Mouse (Mus musculus) megakaryocyte, embryonic 14.5 days (primary cell): ENCODE measurements around the gene Cx3cr1.

Experiments
- FLI1 ChIP-seq: IDR thresholded peaks from 2 replicates; pipeline ENCODE4 v1.6.1; 2012; ENCODE audit warnings: low read length, inconsistent platforms, mixed read lengths
- GATA1 ChIP-seq: IDR thresholded peaks from 3 replicates; pipeline ENCODE4 v1.6.1; 2012; ENCODE audit warnings: mixed read lengths, low read length, inconsistent platforms, borderline replicate concordance

DNA sequence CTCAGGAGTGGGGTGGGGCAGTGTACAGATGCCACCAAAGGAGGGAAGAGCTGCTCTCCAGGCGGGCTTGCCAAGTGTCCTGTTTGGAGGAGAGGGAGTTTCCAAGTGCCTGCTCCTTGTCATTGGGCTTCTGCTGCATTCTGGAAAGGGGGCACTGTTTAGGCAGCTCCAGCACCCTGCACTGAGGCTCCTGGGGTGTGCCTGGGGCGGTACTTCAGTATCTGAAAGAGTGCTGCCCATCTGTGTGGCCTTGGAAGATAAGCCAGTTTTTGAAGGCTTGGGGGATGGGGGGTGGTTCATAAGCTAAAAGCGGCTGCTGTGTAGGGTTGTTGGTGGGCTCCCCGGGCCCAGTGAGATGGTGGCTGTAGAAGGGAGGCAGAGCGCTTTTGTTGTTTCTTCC lies 45.9 kb upstream of the Cx3cr1 start:
- no peak for TF ChIP-seq GATA1
- no peak for TF ChIP-seq FLI1
